Mouse (Mus musculus) adrenal gland, postnatal 10 days (tissue): ENCODE data around the gene Ckm. TPM values are rescaled to one million over a fixed set of nuclear protein-coding genes. Genes with fewer than 3 reads are reported as not detected.

Experiments used
- DNase-seq: peaks from one replicate; pipeline ENCODE4 v3.0.0; 2021; ENCODE audit warnings: mixed read lengths
- microRNA-seq: library from miRNA; unstranded; fragments of <30 nt; microRNA quantifications from one replicate; pipeline ENCODE4 v1.2.0, GENCODE M21; 2021
- total RNA-seq, 2 experiments: library from RNA; stranded (reverse); gene quantifications; 2 replicates each; pipeline ENCODE4 v1.2.3; 2021

The Ckm gene
- total RNA-seq, 2 experiments from 2014 or later: 346 to 973 TPM

- DNase-seq: no peak
These were observed 62.1 kb downstream of the Ckm start for GRCm38 (mm10) chr7:19466602-19467145.

- no peak for DNase-seq
These were observed 63.1 kb downstream of the Ckm start for GRCm38 (mm10) chr7:19467638-19468037.

- DNase-seq: no peak
These were observed 63.7 kb downstream of the Ckm start for GRCm38 (mm10) chr7:19468279-19468678.

- DNase-seq: no peak
These were observed 64.8 kb downstream of the Ckm start for GRCm38 (mm10) chr7:19469404-19469803.

DNA sequence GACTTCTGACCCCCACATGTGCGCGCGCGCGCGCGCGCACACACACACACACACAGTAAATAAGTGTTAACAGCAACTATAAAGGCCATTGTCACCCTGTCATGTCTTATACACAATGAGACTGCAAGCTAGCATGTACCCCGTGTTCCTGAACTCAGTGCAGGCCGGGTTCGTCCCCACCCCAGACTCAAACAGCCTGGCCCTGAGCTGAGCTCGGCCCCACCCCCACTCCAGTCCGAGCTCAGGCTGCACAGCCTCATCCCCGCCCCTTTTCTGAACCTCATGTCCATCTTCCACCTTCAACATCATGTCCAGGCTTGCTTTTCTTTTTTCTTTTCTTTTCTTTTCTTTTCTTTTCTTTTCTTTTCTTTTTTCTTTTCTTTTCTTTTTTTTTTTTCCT lies 65.7 kb downstream of the Ckm start:
- no peak for DNase-seq

DNA sequence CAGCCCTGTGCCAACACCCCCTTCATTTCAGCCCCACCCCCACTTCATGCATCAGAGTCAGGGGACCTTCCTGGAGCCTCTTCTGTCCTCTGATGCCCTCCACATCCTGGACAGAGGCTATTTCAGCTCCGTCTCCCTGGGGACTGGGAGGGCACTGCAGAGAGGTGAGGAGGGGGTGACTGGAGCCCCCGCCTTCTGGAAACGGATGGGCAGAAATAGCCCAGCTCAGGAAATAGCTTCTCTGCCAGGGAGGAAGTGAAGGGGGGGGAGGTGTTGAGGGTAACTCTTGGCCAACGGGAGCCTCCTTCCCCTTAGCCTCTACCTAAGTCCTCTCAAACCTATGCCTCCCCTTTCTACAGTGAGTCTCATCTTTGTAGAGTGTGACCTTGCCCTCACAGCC lies 67.8 kb downstream of the Ckm start:
- peak; percentile 45 for DNase-seq

Small RNA genes within 50 kb of the gene (microRNA-seq; reads per million reads assigned to microRNA genes)
- gene Mir343: not detected

Other genes with a start within 250 kb of the Ckm start
- gene Gipr, start 238.6 kb upstream of the Ckm start, total RNA-seq: under 1 TPM; 0.75 to 0.94 TPM
- 10 to 100 TPM; 37.7 to 41.0 TPM for gene Eml2, start 228.4 kb upstream of the Ckm start, total RNA-seq
- 1 to 10 TPM; 7.4 to 9.2 TPM for gene Gpr4, start 192.2 kb upstream of the Ckm start, total RNA-seq
- 10 to 100 TPM; 26.5 to 26.6 TPM for gene Opa3, start 176.4 kb upstream of the Ckm start, total RNA-seq
- gene Vasp, start 133.0 kb upstream of the Ckm start, total RNA-seq: 10 to 100 TPM; 73.9 to 77.2 TPM
- under 1 TPM in 1 of 2 experiments, not detected in 1; 0.30 TPM for gene Ppm1n, start 124.7 kb upstream of the Ckm start, total RNA-seq
- 10 to 100 TPM; 20.2 to 59.7 TPM for gene Rtn2, start 122.2 kb upstream of the Ckm start, total RNA-seq
- gene Fosb, start 94.7 kb upstream of the Ckm start, total RNA-seq: 10 to 100 TPM in 1 of 2 experiments, 1 to 10 TPM in 1; 1.2 to 12.9 TPM
- gene Ercc1, start 60.0 kb upstream of the Ckm start, total RNA-seq: 10 to 100 TPM; 37.1 to 41.3 TPM
- gene Cd3eap, start 45.3 kb upstream of the Ckm start, total RNA-seq: 10 to 100 TPM; 11.5 to 11.7 TPM
- gene Ppp1r13l, start 45.0 kb upstream of the Ckm start, total RNA-seq: 1 to 10 TPM; 5.0 to 6.0 TPM
- gene Ercc2, start 22.8 kb upstream of the Ckm start, total RNA-seq: 10 to 100 TPM; 18.8 to 29.0 TPM
- gene Klc3, start 672 bp upstream of the Ckm start, total RNA-seq: 1 to 10 TPM; 1.4 to 1.7 TPM
- gene Mark4, start 54.0 kb downstream of the Ckm start, total RNA-seq: 10 to 100 TPM; 35.0 to 37.1 TPM
- 10 to 100 TPM; 17.4 to 17.9 TPM for gene Exoc3l2, start 58.6 kb downstream of the Ckm start, total RNA-seq
- gene Bloc1s3, start 103.6 kb downstream of the Ckm start, total RNA-seq: 1 to 10 TPM; 5.2 to 5.4 TPM
- 10 to 100 TPM; 76.6 to 80.9 TPM for gene Trappc6a, start 103.6 kb downstream of the Ckm start, total RNA-seq
- under 1 TPM; 0.18 to 0.21 TPM for gene Nkpd1, start 113.1 kb downstream of the Ckm start, total RNA-seq
- gene Ppp1r37, start 158.3 kb downstream of the Ckm start, total RNA-seq: 10 to 100 TPM; 59.2 to 60.8 TPM
- under 1 TPM; 0.55 to 0.60 TPM for gene Zfp296, start 172.5 kb downstream of the Ckm start, total RNA-seq
- 10 to 100 TPM; 54.7 to 56.2 TPM for gene Gemin7, start 172.8 kb downstream of the Ckm start, total RNA-seq
- 10 to 100 TPM; 29.6 to 58.3 TPM for gene Clasrp, start 199.7 kb downstream of the Ckm start, total RNA-seq
- gene Relb, start 224.7 kb downstream of the Ckm start, total RNA-seq: 10 to 100 TPM; 18.8 to 21.6 TPM